Mouse (Mus musculus): ENCODE results near the gene Ccpg1os. TPM values are rescaled to one million over a fixed set of nuclear protein-coding genes. Genes with fewer than 3 reads are reported as not detected.
A peak's percentile ranks its signal among the peaks of the same experiment; 100 is the strongest.

The Ccpg1os gene
- 17.6 and 18.7 TPM in 2 replicates for polyA plus RNA-seq (2014; fragmentation: Nextera tagmentation; extraction: Ambion mirVana)

GRCm38 (mm10) chr9:72985250-72986220 lies at the start of gene Ccpg1os, which contains the start of gene Ccpg1:
Gene Ccpg1os (minus strand): TSS chr9:72985382.
Gene Ccpg1 (plus strand): TSS chr9:72985429.
- under 1% methylated on average over 86 of the region's 88 CpGs for WGBS
- Histone ChIP-seq H3K9me3 (ENCODE audit: control insufficient read depth, low read length) (no peaks in the 10 kb centered on the region), H3K4me3 (ENCODE audit: low read depth, low read length) (peak within 1 kb of the TSS; percentile 86), H3K4me1 (replicated peaks; ENCODE audit: control insufficient read depth, insufficient read depth, low read length) (peaks cover 3% of the 10 kb centered on the region; the same call in 1 of the 2 replicates), H3K36me3 (ENCODE audit: control insufficient read depth, insufficient read depth, low read length) (no peaks in the 10 kb centered on the region), H3K9ac (ENCODE audit: low read length) (peak within 1 kb of the TSS; percentile 68), H3K27me3 (ENCODE audit: control insufficient read depth, insufficient read depth, low read length) (no peaks in the 10 kb centered on the region), H3K4me2 (ENCODE audit: low read depth, low read length, severe bottlenecking) (peak within 1 kb of the TSS; percentile 96), H3K27ac (ENCODE audit: low read depth, low read length) (peak within 1 kb of the TSS; percentile 41; the same call in 1 of the 2 replicates)
- DNase-seq (ENCODE audit: low spot score) (peak; percentile 98), ATAC-seq (replicated peaks; ENCODE audit: low FRiP score) (peak; percentile 100)

GRCm38 (mm10) chr9:73033406-73033805 lies 48.2 kb upstream of the Ccpg1os start:
- H3K36me3 ChIP-seq (ENCODE audit: control insufficient read depth, insufficient read depth, low read length): no peaks in the 10 kb centered on the region; the same call in 1 of the 2 replicates
- WGBS: 100% methylated on average over 1 of the region's 1 CpGs
- DNase-seq (ENCODE audit: low spot score): no peak

GRCm38 (mm10) chr9:73031421-73031820 lies 46.2 kb upstream of the Ccpg1os start:
- DNase-seq (ENCODE audit: low spot score) (no peak), ATAC-seq (replicated peaks; ENCODE audit: low FRiP score) (no peak)
- Histone ChIP-seq H3K4me3 (ENCODE audit: low read depth, low read length) (no peak overlapping the region), H3K4me2 (ENCODE audit: low read depth, low read length, severe bottlenecking) (no peak overlapping the region), H3K27ac (ENCODE audit: low read depth, low read length) (no peak overlapping the region), H3K9ac (ENCODE audit: low read length) (no peak overlapping the region), H3K36me3 (ENCODE audit: control insufficient read depth, insufficient read depth, low read length) (no peaks in the 10 kb centered on the region; the same call in 1 of the 2 replicates), H3K9me3 (ENCODE audit: control insufficient read depth, low read length) (no peaks in the 10 kb centered on the region), H3K4me1 (replicated peaks; ENCODE audit: control insufficient read depth, insufficient read depth, low read length) (no peaks in the 10 kb centered on the region), H3K27me3 (ENCODE audit: control insufficient read depth, insufficient read depth, low read length) (no peaks in the 10 kb centered on the region)
- 76% methylated on average over 4 of the region's 4 CpGs for WGBS

More at GRCm38 (mm10) chr9:73033406-73033805, 48.2 kb upstream of the Ccpg1os start:
- H3K9ac ChIP-seq (ENCODE audit: low read length): no peak overlapping the region
- no peak overlapping the region for H3K4me3 ChIP-seq (ENCODE audit: low read depth, low read length)
- no peaks in the 10 kb centered on the region for H3K4me1 ChIP-seq (replicated peaks; ENCODE audit: control insufficient read depth, insufficient read depth, low read length)
- no peak overlapping the region for H3K27ac ChIP-seq (ENCODE audit: low read depth, low read length)
- ATAC-seq (replicated peaks; ENCODE audit: low FRiP score): no peak
- H3K27me3 ChIP-seq (ENCODE audit: control insufficient read depth, insufficient read depth, low read length): no peaks in the 10 kb centered on the region
- H3K9me3 ChIP-seq (ENCODE audit: control insufficient read depth, low read length): no peaks in the 10 kb centered on the region
- no peak overlapping the region for H3K4me2 ChIP-seq (ENCODE audit: low read depth, low read length, severe bottlenecking)

- no peaks in the 10 kb centered on the region for H3K9me3 ChIP-seq (ENCODE audit: control insufficient read depth, low read length)
- DNase-seq (ENCODE audit: low spot score): no peak
- H3K4me1 ChIP-seq (replicated peaks; ENCODE audit: control insufficient read depth, insufficient read depth, low read length): no peaks in the 10 kb centered on the region
- no peak overlapping the region for H3K9ac ChIP-seq (ENCODE audit: low read length)
- no peaks in the 10 kb centered on the region; the same call in 1 of the 2 replicates for H3K36me3 ChIP-seq (ENCODE audit: control insufficient read depth, insufficient read depth, low read length)
- ATAC-seq (replicated peaks; ENCODE audit: low FRiP score): no peak
- 86% methylated on average over 1 of the region's 1 CpGs for WGBS
- no peak overlapping the region for H3K4me2 ChIP-seq (ENCODE audit: low read depth, low read length, severe bottlenecking)
- H3K4me3 ChIP-seq (ENCODE audit: low read depth, low read length): no peak overlapping the region
- H3K27me3 ChIP-seq (ENCODE audit: control insufficient read depth, insufficient read depth, low read length): no peaks in the 10 kb centered on the region
- H3K27ac ChIP-seq (ENCODE audit: low read depth, low read length): no peak overlapping the region
Measured at GRCm38 (mm10) chr9:73030443-73030842, 45.3 kb upstream of the Ccpg1os start.

GRCm38 (mm10) chr9:73025818-73026636 lies 40.8 kb upstream of the Ccpg1os start:
- Histone ChIP-seq H3K4me1 (replicated peaks; ENCODE audit: control insufficient read depth, insufficient read depth, low read length) (no peaks in the 10 kb centered on the region), H3K36me3 (ENCODE audit: control insufficient read depth, insufficient read depth, low read length) (no peaks in the 10 kb centered on the region), H3K9ac (ENCODE audit: low read length) (no peak overlapping the region), H3K9me3 (ENCODE audit: control insufficient read depth, low read length) (no peaks in the 10 kb centered on the region), H3K27ac (ENCODE audit: low read depth, low read length) (no peak overlapping the region), H3K4me2 (ENCODE audit: low read depth, low read length, severe bottlenecking) (no peak overlapping the region), H3K27me3 (ENCODE audit: control insufficient read depth, insufficient read depth, low read length) (no peaks in the 10 kb centered on the region), H3K4me3 (ENCODE audit: low read depth, low read length) (no peak overlapping the region)
- DNase-seq (ENCODE audit: low spot score) (peak; percentile 65), ATAC-seq (replicated peaks; ENCODE audit: low FRiP score) (peak; percentile 60; the same call in 1 of the 2 replicates)
- WGBS: 16% methylated on average over 16 of the region's 17 CpGs

- no peak for ATAC-seq (replicated peaks; ENCODE audit: low FRiP score)
- no peaks in the 10 kb centered on the region for H3K27me3 ChIP-seq (ENCODE audit: control insufficient read depth, insufficient read depth, low read length)
- WGBS: 87% methylated on average over 5 of the region's 5 CpGs
- DNase-seq (ENCODE audit: low spot score): no peak
- no peak overlapping the region for H3K4me2 ChIP-seq (ENCODE audit: low read depth, low read length, severe bottlenecking)
- no peak overlapping the region for H3K27ac ChIP-seq (ENCODE audit: low read depth, low read length)
- H3K4me3 ChIP-seq (ENCODE audit: low read depth, low read length): no peak overlapping the region
- H3K9me3 ChIP-seq (ENCODE audit: control insufficient read depth, low read length): no peaks in the 10 kb centered on the region
- no peak overlapping the region for H3K9ac ChIP-seq (ENCODE audit: low read length)
- H3K36me3 ChIP-seq (ENCODE audit: control insufficient read depth, insufficient read depth, low read length): no peaks in the 10 kb centered on the region; the same call in 1 of the 2 replicates
- H3K4me1 ChIP-seq (replicated peaks; ENCODE audit: control insufficient read depth, insufficient read depth, low read length): no peaks in the 10 kb centered on the region
Measured at GRCm38 (mm10) chr9:73020566-73021097, 35.5 kb upstream of the Ccpg1os start.

- no peak overlapping the region for H3K4me3 ChIP-seq (ENCODE audit: low read depth, low read length)
- H3K9me3 ChIP-seq (ENCODE audit: control insufficient read depth, low read length): no peaks in the 10 kb centered on the region
- no peaks in the 10 kb centered on the region; the same call in 1 of the 2 replicates for H3K36me3 ChIP-seq (ENCODE audit: control insufficient read depth, insufficient read depth, low read length)
- H3K27me3 ChIP-seq (ENCODE audit: control insufficient read depth, insufficient read depth, low read length): no peaks in the 10 kb centered on the region
- ATAC-seq (replicated peaks; ENCODE audit: low FRiP score) (no peak), DNase-seq (ENCODE audit: low spot score) (no peak)
- H3K4me2 ChIP-seq (ENCODE audit: low read depth, low read length, severe bottlenecking): no peak overlapping the region
- WGBS: 95% methylated on average over 10 of the region's 10 CpGs
- H3K4me1 ChIP-seq (replicated peaks; ENCODE audit: control insufficient read depth, insufficient read depth, low read length): no peaks in the 10 kb centered on the region
- H3K9ac ChIP-seq (ENCODE audit: low read length): no peak overlapping the region
- H3K27ac ChIP-seq (ENCODE audit: low read depth, low read length): no peak overlapping the region
Measured at GRCm38 (mm10) chr9:73019841-73020240, 34.7 kb upstream of the Ccpg1os start.

GRCm38 (mm10) chr9:73014724-73015123 lies 29.5 kb upstream of the Ccpg1os start:
- DNase-seq (ENCODE audit: low spot score) (no peak), ATAC-seq (replicated peaks; ENCODE audit: low FRiP score) (no peak)
- Histone ChIP-seq H3K27me3 (ENCODE audit: control insufficient read depth, insufficient read depth, low read length) (no peaks in the 10 kb centered on the region), H3K27ac (ENCODE audit: low read depth, low read length) (no peak overlapping the region), H3K9ac (ENCODE audit: low read length) (no peak overlapping the region), H3K9me3 (ENCODE audit: control insufficient read depth, low read length) (no peaks in the 10 kb centered on the region), H3K4me1 (replicated peaks; ENCODE audit: control insufficient read depth, insufficient read depth, low read length) (no peaks in the 10 kb centered on the region), H3K4me3 (ENCODE audit: low read depth, low read length) (no peak overlapping the region), H3K4me2 (ENCODE audit: low read depth, low read length, severe bottlenecking) (no peak overlapping the region), H3K36me3 (ENCODE audit: control insufficient read depth, insufficient read depth, low read length) (no peaks in the 10 kb centered on the region; the same call in 1 of the 2 replicates)
- WGBS: 93% methylated on average over 13 of the region's 13 CpGs
